Mouse (Mus musculus): ENCODE measurements at regions not wholly inside any gene's neighbourhood (a gene's known extent, or its start where the extent isn't known, plus 50 kb on each side); places are given as distances from the start of the nearest gene placed in this dataset.

DNA sequence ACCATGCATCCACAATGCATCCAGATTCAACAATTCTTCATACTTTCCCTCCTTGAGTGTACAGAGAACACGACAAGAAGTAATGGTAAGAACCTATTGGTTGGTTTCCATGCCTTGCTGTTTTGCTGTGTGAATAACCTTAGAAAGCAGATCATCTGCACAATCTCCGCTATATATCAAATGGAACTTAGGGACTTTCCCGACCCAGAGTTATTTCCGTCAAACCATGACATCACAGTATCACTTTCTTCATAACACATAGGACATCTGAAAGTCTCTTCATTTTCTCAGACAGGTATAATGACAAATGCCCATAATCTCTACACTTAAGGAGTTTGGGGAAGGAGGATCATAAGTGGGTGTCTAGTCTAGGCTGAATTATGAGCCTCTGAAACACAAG lies 132.3 kb upstream of the Adgrl4 start:
- Histone ChIP-seq H3K4me3 (ENCODE audit: low read length) (no peak overlapping the region), H3K4me2 (ENCODE audit: low read depth, low read length) (no peak overlapping the region), H3K4me1 (replicated peaks; ENCODE audit: control insufficient read depth, insufficient read depth, low read length) (no peaks in the 10 kb centered on the region), H3K27ac (ENCODE audit: low read length) (no peak overlapping the region), H3K36me3 (ENCODE audit: control insufficient read depth, insufficient read depth, low read length) (no peaks in the 10 kb centered on the region), H3K9ac (ENCODE audit: low read length) (no peak overlapping the region), H3K27me3 (ENCODE audit: control insufficient read depth, insufficient read depth, low read depth, low read length) (no peaks in the 10 kb centered on the region), H3K9me3 (ENCODE audit: control insufficient read depth, low read length) (no peaks in the 10 kb centered on the region)
- WGBS = 86% methylated on average over 4 of the region's 4 CpGs
- no peak for ATAC-seq (ENCODE audit: low read depth)

- Histone ChIP-seq H3K36me3 (ENCODE audit: control insufficient read depth, insufficient read depth, low read length) (no peaks in the 10 kb centered on the region), H3K27ac (ENCODE audit: low read length) (no peak overlapping the region), H3K9me3 (ENCODE audit: control insufficient read depth, low read length) (no peaks in the 10 kb centered on the region), H3K27me3 (ENCODE audit: control insufficient read depth, insufficient read depth, low read depth, low read length) (no peaks in the 10 kb centered on the region), H3K4me2 (ENCODE audit: low read depth, low read length) (no peak overlapping the region), H3K4me3 (ENCODE audit: low read length) (no peak overlapping the region), H3K4me1 (replicated peaks; ENCODE audit: control insufficient read depth, insufficient read depth, low read length) (no peaks in the 10 kb centered on the region), H3K9ac (ENCODE audit: low read length) (no peak overlapping the region)
- 45% methylated on average over 4 of the region's 4 CpGs for WGBS
- ATAC-seq (ENCODE audit: low read depth) = no peak
These were observed 129.7 kb upstream of the Adgrl4 start for GRCm38 (mm10) chr3:151307975-151308374.

- Histone ChIP-seq H3K27me3 (ENCODE audit: control insufficient read depth, insufficient read depth, low read depth, low read length) (no peaks in the 10 kb centered on the region), H3K4me1 (replicated peaks; ENCODE audit: control insufficient read depth, insufficient read depth, low read length) (no peaks in the 10 kb centered on the region), H3K4me3 (ENCODE audit: low read length) (no peak overlapping the region), H3K27ac (ENCODE audit: low read length) (no peak overlapping the region), H3K4me2 (ENCODE audit: low read depth, low read length) (no peak overlapping the region), H3K9ac (ENCODE audit: low read length) (no peak overlapping the region), H3K9me3 (ENCODE audit: control insufficient read depth, low read length) (no peaks in the 10 kb centered on the region), H3K36me3 (ENCODE audit: control insufficient read depth, insufficient read depth, low read length) (no peaks in the 10 kb centered on the region)
- ATAC-seq (ENCODE audit: low read depth) = peak; percentile 71
- 28% methylated on average over 3 of the region's 3 CpGs for WGBS
These were observed 113.9 kb upstream of the Adgrl4 start for GRCm38 (mm10) chr3:151323835-151324234.

DNA sequence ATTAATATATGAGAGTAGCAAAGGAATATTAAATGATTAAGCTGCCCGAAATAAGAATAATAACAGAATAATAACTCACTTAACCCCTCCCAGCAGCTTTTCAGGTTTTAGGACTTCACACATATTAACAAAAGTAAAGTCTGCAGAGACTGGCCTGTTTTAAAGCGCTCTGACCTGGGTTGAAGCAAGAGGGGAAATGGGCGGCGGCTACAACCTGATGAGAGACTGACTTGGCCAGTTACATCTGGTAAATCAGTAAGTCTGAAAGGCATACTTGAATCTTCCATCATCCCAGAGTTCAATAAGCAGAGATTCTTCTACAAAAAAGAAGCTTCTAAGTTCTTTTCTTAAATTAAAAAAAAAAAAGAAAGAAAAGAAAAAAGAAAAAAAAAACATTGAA lies 107.9 kb upstream of the Adgrl4 start:
- no peaks in the 10 kb centered on the region for H3K36me3 ChIP-seq (ENCODE audit: control insufficient read depth, insufficient read depth, low read length)
- no peaks in the 10 kb centered on the region for H3K27me3 ChIP-seq (ENCODE audit: control insufficient read depth, insufficient read depth, low read depth, low read length)
- no peak overlapping the region for H3K27ac ChIP-seq (ENCODE audit: low read length)
- no peaks in the 10 kb centered on the region for H3K9me3 ChIP-seq (ENCODE audit: control insufficient read depth, low read length)
- H3K4me2 ChIP-seq (ENCODE audit: low read depth, low read length) = no peak overlapping the region
- no peaks in the 10 kb centered on the region for H3K4me1 ChIP-seq (replicated peaks; ENCODE audit: control insufficient read depth, insufficient read depth, low read length)
- ATAC-seq (ENCODE audit: low read depth) = no peak
- 78% methylated on average over 4 of the region's 4 CpGs for WGBS
- H3K4me3 ChIP-seq (ENCODE audit: low read length) = no peak overlapping the region
- no peak overlapping the region for H3K9ac ChIP-seq (ENCODE audit: low read length)

- Histone ChIP-seq H3K36me3 (ENCODE audit: control insufficient read depth, insufficient read depth, low read length) (no peaks in the 10 kb centered on the region), H3K4me2 (ENCODE audit: low read depth, low read length) (no peak overlapping the region), H3K4me1 (replicated peaks; ENCODE audit: control insufficient read depth, insufficient read depth, low read length) (no peaks in the 10 kb centered on the region), H3K27ac (ENCODE audit: low read length) (no peak overlapping the region), H3K27me3 (ENCODE audit: control insufficient read depth, insufficient read depth, low read depth, low read length) (no peaks in the 10 kb centered on the region), H3K4me3 (ENCODE audit: low read length) (no peak overlapping the region), H3K9me3 (ENCODE audit: control insufficient read depth, low read length) (no peaks in the 10 kb centered on the region), H3K9ac (ENCODE audit: low read length) (no peak overlapping the region)
- ATAC-seq (ENCODE audit: low read depth) = no peak
- WGBS = 60% methylated on average over 2 of the region's 2 CpGs
These were observed 105.8 kb upstream of the Adgrl4 start for GRCm38 (mm10) chr3:151331906-151332305.

DNA sequence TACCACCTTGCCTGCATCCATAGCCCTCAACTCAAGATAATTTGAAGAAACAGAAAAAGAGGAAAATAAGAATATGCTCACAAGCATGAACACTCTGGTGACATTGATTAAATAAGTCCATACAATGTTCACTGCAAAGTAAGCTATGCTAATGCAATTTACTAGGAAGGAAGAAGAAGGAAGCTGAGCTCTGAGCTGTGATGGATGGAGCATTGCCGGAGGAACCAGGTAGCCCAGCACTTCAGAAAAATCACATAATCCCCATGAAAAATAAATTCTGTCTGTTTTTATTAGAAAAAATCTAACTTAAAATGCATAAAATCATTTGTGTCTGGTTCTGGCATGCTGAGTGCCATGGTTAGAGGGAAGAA lies 105.4 kb upstream of the Adgrl4 start:
- Histone ChIP-seq H3K4me3 (ENCODE audit: low read length) (no peak overlapping the region), H3K4me1 (replicated peaks; ENCODE audit: control insufficient read depth, insufficient read depth, low read length) (no peaks in the 10 kb centered on the region), H3K27me3 (ENCODE audit: control insufficient read depth, insufficient read depth, low read depth, low read length) (no peaks in the 10 kb centered on the region), H3K27ac (ENCODE audit: low read length) (no peak overlapping the region), H3K9ac (ENCODE audit: low read length) (no peak overlapping the region), H3K9me3 (ENCODE audit: control insufficient read depth, low read length) (no peaks in the 10 kb centered on the region), H3K4me2 (ENCODE audit: low read depth, low read length) (no peak overlapping the region), H3K36me3 (ENCODE audit: control insufficient read depth, insufficient read depth, low read length) (no peaks in the 10 kb centered on the region)
- ATAC-seq (ENCODE audit: low read depth) = no peak
- WGBS = 88% methylated on average over 1 of the region's 1 CpGs

- H3K27ac ChIP-seq (ENCODE audit: low read length) = no peak overlapping the region
These were observed 104.8 kb upstream of the Adgrl4 start for GRCm38 (mm10) chr3:151332688-151333452.

DNA sequence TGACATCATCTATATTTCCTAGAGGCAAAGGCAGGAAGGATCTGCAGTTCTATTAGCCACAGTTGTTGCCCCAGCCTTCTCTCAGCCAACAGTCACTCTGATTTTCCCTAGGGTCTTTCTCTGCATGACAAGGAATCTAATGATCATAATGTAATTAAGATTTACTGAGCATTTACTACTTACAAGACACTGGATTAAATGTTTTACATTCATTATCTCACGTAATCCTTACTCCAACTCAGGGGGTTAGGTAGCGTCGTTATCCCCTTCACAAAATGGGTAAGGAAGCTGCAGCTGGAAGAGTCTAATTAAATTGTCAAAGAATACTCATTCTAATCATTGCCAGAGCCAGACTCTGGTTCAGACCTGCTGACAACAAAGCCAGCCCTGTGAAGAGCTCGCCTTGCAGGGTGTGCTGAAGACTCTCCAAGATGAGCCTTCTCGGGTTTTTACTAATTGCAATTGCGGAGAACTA lies 103.8 kb upstream of the Adgrl4 start:
- H3K27me3 ChIP-seq (ENCODE audit: control insufficient read depth, insufficient read depth, low read depth, low read length) = no peaks in the 10 kb centered on the region
- no peaks in the 10 kb centered on the region for H3K9me3 ChIP-seq (ENCODE audit: control insufficient read depth, low read length)
- no peak overlapping the region for H3K9ac ChIP-seq (ENCODE audit: low read length)
- H3K4me3 ChIP-seq (ENCODE audit: low read length) = no peak overlapping the region
- H3K27ac ChIP-seq (ENCODE audit: low read length) = no peak overlapping the region
- no peaks in the 10 kb centered on the region for H3K36me3 ChIP-seq (ENCODE audit: control insufficient read depth, insufficient read depth, low read length)
- WGBS = 59% methylated on average over 6 of the region's 6 CpGs
- no peaks in the 10 kb centered on the region for H3K4me1 ChIP-seq (replicated peaks; ENCODE audit: control insufficient read depth, insufficient read depth, low read length)
- H3K4me2 ChIP-seq (ENCODE audit: low read depth, low read length) = no peak overlapping the region
- ATAC-seq (ENCODE audit: low read depth) = no peak

More at GRCm38 (mm10) chr3:151332688-151333452, 104.8 kb upstream of the Adgrl4 start:
- Histone ChIP-seq H3K9ac (ENCODE audit: low read length) (no peak overlapping the region), H3K4me1 (replicated peaks; ENCODE audit: control insufficient read depth, insufficient read depth, low read length) (no peaks in the 10 kb centered on the region), H3K9me3 (ENCODE audit: control insufficient read depth, low read length) (no peaks in the 10 kb centered on the region), H3K4me2 (ENCODE audit: low read depth, low read length) (no peak overlapping the region), H3K36me3 (ENCODE audit: control insufficient read depth, insufficient read depth, low read length) (no peaks in the 10 kb centered on the region), H3K27me3 (ENCODE audit: control insufficient read depth, insufficient read depth, low read depth, low read length) (no peaks in the 10 kb centered on the region), H3K4me3 (ENCODE audit: low read length) (no peak overlapping the region)
- WGBS = 68% methylated on average over 9 of the region's 9 CpGs
- ATAC-seq (ENCODE audit: low read depth) = no peak

- no peaks in the 10 kb centered on the region for H3K36me3 ChIP-seq (ENCODE audit: control insufficient read depth, insufficient read depth, low read length)
- H3K9ac ChIP-seq (ENCODE audit: low read length) = no peak overlapping the region
- H3K27ac ChIP-seq (ENCODE audit: low read length) = peak overlapping the region; percentile 30; the same call in 1 of the 2 replicates
- no peaks in the 10 kb centered on the region for H3K9me3 ChIP-seq (ENCODE audit: control insufficient read depth, low read length)
- H3K4me1 ChIP-seq (replicated peaks; ENCODE audit: control insufficient read depth, insufficient read depth, low read length) = no peaks in the 10 kb centered on the region
- no peak overlapping the region for H3K4me2 ChIP-seq (ENCODE audit: low read depth, low read length)
- ATAC-seq (ENCODE audit: low read depth) = peak; percentile 62; the same call in 1 of the 2 replicates
- H3K4me3 ChIP-seq (ENCODE audit: low read length) = no peak overlapping the region
- WGBS = 38% methylated on average over 4 of the region's 4 CpGs
- no peaks in the 10 kb centered on the region for H3K27me3 ChIP-seq (ENCODE audit: control insufficient read depth, insufficient read depth, low read depth, low read length)
These were observed 86.1 kb upstream of the Adgrl4 start for GRCm38 (mm10) chr3:151351481-151352090.

Measured in lung, embryonic 16.5 days (tissue).